Mouse (Mus musculus): ENCODE data around the gene Lrrc42. TPM values are rescaled to one million over a fixed set of nuclear protein-coding genes. Genes with fewer than 3 reads are reported as not detected.
A peak's percentile ranks its signal among the peaks of the same experiment; 100 is the strongest.

The Lrrc42 gene
- polyA plus RNA-seq (2012; rRNA removed) = 9.0 and 10.6 TPM in 2 replicates

DNA sequence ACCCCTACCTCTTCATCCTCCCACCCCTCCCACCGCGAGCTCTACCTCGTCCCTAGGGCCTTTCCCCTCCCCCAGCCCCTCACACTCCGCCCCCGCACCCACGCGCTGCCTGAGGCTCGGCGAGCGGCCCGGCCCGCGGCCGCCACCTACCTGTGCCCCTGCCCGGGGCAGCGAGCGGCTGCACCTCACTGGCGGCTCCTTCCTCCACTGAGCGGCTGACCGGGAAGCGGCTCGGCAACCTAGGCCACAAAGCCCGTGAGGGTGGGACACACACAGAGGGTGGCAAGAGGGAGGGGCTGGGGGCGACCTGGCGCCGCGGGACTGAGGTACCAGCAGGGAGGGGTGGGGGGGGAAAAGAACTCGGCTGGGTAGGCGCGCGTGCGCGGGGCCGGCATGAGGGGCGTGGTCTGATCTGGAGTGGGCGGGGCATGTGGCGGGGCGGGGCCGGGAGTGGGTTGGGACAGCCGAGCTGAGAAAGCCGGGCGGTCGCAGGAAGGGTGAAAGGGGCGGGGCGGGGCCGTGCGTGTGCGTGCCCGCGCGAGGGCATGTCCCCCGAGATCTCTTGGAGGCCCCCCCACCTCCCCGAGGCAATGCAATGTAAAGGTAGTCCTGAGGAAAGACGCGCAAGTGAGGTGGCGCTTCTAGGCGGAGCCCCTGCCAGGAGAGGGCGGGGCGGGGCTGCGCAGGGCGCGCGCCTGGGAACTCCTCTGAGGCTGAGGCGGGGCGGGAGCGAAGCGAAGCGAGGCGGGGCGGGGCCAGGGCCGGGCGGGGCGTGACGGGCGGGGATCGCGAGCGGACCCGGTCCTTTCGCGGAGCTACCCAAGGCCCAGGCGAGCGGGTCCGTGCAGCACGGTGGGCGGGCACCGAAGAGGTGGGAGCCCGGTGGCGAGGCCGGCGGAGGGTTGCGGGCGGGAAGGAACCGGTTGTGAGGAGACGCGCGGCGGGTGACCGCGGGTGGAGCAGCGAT, at the start of gene Lrrc42, which contains the start of gene Hspb11:
Lrrc42 (minus strand) TSS at position 408 of the 967 bp plus-strand sequence.
Hspb11 (plus strand) TSS at position 469 of the 967 bp plus-strand sequence.
- no peak for TF ChIP-seq CTCF (IDR thresholded peaks at IDR 0.05; ENCODE audit: insufficient read depth, low read length)
- no peak for TF ChIP-seq POLR2A (IDR thresholded peaks at IDR 0.05; ENCODE audit: borderline replicate concordance, extremely low read depth, low read depth, low read length)
- peaks cover 3% of the 10 kb centered on the region; the same call in 1 of the 2 replicates for H3K4me1 ChIP-seq (ENCODE audit: control insufficient read depth, insufficient read depth, low read length)
- WGBS = 1% methylated on average over 93 of the region's 101 CpGs
- peak; percentile 87 for DNase-seq
- peak within 1 kb of the TSS; percentile 83 for H3K4me3 ChIP-seq (replicated peaks; ENCODE audit: extremely low read depth, low read depth, low read length)

DNA sequence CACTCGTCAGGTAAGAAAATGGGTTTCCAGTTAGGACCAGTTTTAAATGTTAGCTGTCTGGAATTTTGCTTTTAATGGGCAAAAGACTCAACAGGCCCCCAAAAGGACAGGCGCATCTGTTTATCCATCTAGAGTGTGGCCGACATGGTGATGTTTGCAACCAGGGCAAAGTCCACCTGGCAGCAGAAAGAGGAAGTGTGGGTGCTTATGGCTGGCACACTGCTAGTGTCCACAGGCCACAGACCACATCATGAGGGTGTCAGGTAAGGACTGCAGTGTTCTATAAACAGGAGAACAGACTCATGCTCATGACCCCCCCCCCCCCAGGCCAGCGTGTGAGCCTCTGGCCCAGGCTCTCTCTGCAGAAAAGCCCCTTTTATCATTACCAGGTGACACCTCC, 49.5 kb upstream of the Lrrc42 start:
- H3K4me1 ChIP-seq (ENCODE audit: control insufficient read depth, insufficient read depth, low read length) = no peaks in the 10 kb centered on the region
- TF ChIP-seq POLR2A (IDR thresholded peaks at IDR 0.05; ENCODE audit: borderline replicate concordance, extremely low read depth, low read depth, low read length) (no peak), CTCF (IDR thresholded peaks at IDR 0.05; ENCODE audit: insufficient read depth, low read length) (no peak)
- H3K4me3 ChIP-seq (replicated peaks; ENCODE audit: extremely low read depth, low read depth, low read length) = no peak overlapping the region
- no peak for DNase-seq
- WGBS = 56% methylated on average over 4 of the region's 4 CpGs

DNA sequence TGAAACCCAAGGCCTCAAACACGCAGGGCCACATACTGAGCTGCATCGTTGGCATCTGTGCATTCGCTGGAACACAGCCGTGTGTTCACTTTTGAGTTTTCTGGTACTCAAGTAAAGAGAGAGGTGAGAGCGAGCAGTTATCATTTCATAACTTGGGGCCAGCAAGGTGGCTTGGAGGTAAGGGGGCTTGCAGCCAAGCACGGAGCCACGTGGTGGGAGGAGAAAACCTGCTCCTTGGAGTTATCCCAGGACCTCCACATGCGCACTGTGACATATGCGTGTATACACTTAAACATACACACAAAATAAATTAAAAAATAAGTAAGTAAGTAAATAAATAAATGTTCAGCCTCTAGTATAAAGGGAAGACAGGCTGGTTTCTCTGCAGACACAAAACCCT, 48.9 kb upstream of the Lrrc42 start:
- WGBS = 79% methylated on average over 9 of the region's 9 CpGs

DNA sequence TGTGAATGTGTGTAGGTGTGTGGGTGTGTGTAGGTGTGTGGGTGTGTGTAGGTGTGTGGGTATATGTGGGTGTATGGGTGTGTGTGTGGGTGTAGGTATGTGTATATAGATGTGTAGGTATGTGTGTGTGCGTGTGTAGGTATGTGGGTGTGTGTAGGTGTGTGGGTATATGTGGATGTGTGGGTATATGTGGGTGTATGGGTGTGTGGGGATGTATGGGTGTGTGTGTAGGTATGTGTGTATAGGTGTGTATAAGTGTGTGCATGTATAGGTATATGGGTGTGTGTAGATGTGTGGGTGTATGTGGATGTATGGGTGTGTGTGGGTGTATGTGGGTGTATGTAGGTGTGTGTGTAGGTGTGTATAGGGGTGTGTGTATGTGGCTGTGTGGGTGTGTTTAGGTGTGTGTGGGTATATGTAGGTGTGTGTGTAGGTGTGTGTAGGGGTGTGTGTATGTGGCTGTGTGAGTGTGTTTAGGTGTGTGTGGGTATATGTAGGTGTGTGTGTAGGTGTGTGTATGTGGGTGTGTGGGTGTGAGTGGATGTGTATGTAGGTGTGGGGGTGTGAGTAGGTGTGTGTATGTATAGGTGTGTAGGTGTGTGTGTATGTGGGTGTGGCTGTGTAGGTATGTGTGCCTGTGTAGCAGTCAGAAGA, 47.7 kb upstream of the Lrrc42 start:
- 97% methylated on average over 1 of the region's 1 CpGs for whole genome bisulfite sequencing
- H3K4me3 ChIP-seq (replicated peaks; ENCODE audit: extremely low read depth, low read depth, low read length) = no peak overlapping the region
- H3K4me1 ChIP-seq (ENCODE audit: control insufficient read depth, insufficient read depth, low read length) = no peaks in the 10 kb centered on the region
- no peak for TF ChIP-seq POLR2A (IDR thresholded peaks at IDR 0.05; ENCODE audit: borderline replicate concordance, extremely low read depth, low read depth, low read length)
- TF ChIP-seq CTCF (IDR thresholded peaks at IDR 0.05; ENCODE audit: insufficient read depth, low read length) = no peak
- no peak for DNase-seq

More for the DNA sequence above, 48.9 kb upstream of the Lrrc42 start:
- Histone ChIP-seq H3K4me3 (replicated peaks; ENCODE audit: extremely low read depth, low read depth, low read length) (no peak overlapping the region), H3K4me1 (ENCODE audit: control insufficient read depth, insufficient read depth, low read length) (no peaks in the 10 kb centered on the region)
- TF ChIP-seq POLR2A (IDR thresholded peaks at IDR 0.05; ENCODE audit: borderline replicate concordance, extremely low read depth, low read depth, low read length) = no peak
- no peak for TF ChIP-seq CTCF (IDR thresholded peaks at IDR 0.05; ENCODE audit: insufficient read depth, low read length)
- no peak for DNase-seq

DNA sequence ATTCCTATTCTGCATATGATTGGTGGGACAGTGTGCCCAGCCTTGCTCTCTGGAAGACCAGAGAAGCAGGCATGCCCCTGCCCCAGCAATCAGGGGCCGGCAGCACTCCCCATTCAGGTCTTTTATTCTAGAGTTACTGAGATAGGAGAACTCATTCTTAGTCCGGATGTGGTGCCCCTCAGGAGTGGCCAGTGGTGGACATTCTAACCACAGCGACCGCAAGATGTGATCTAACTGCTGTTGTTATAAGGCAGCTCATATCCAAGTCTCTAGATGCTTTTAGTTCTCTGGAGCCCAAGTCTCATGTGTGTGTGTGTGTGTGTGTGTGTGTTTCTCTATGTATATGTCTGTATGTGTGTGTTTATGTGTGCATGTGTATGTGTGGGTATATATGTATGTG, 47.0 kb upstream of the Lrrc42 start:
- no peak for DNase-seq
- WGBS = 86% methylated on average over 4 of the region's 4 CpGs
- Histone ChIP-seq H3K4me3 (replicated peaks; ENCODE audit: extremely low read depth, low read depth, low read length) (no peak overlapping the region), H3K4me1 (ENCODE audit: control insufficient read depth, insufficient read depth, low read length) (no peaks in the 10 kb centered on the region)
- TF ChIP-seq POLR2A (IDR thresholded peaks at IDR 0.05; ENCODE audit: borderline replicate concordance, extremely low read depth, low read depth, low read length) (no peak), CTCF (IDR thresholded peaks at IDR 0.05; ENCODE audit: insufficient read depth, low read length) (no peak)

DNA sequence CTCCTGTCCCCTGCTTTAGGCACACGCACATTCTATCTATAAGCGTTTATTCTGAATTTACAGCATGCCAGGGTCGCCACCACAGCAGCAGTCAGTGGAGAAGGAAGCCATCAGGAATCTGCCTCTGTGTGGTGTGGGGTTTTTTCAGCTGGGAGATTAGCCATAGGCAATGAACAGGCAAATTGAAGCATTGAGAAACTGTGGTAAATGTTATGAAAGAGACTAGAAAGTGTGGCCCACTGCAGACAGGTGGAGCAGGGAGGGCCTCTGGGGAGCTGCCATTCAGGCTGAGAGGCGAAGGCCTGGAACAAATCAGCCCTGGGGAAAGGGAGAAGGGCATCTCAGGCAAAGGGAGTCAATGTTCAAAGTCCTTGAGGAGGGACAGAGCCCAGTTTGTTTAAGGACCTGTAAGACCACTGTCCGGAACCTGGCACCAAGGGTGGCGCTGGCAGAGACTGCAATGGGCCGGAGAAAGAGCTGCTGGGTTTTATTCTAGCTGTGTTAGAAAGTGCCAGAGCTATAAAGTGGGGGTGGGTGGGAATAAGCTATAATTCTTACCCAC, 46.5 kb upstream of the Lrrc42 start:
- no peak overlapping the region for H3K4me3 ChIP-seq (replicated peaks; ENCODE audit: extremely low read depth, low read depth, low read length)
- TF ChIP-seq CTCF (IDR thresholded peaks at IDR 0.05; ENCODE audit: insufficient read depth, low read length) = no peak
- TF ChIP-seq POLR2A (IDR thresholded peaks at IDR 0.05; ENCODE audit: borderline replicate concordance, extremely low read depth, low read depth, low read length) = no peak
- DNase-seq = no peak
- H3K4me1 ChIP-seq (ENCODE audit: control insufficient read depth, insufficient read depth, low read length) = no peaks in the 10 kb centered on the region
- 86% methylated on average over 7 of the region's 7 CpGs for WGBS

DNA sequence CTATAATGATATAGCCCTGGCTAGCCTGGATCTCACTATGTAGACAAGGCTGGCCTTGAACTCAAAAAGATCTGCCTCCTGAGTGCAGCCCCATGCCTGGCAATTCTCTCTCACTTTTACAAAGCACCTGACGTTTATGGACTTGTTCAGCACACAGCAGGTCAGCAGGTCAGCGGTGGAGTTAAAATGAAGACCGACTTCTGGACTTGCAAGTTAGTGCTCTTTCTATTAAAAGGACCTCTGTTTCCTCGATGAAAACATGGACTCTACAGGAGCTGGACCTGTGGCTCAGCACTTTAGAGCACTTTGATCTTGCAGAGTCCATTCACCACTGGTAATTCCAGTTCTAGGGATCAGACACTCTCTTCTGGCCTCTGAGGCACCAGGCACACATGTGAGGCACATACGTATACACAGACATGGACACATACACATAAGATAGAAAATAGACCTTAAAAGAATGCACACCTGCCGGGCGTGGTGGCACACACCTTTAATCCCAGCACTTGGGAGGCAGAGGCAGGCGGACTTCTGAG, 44.8 kb upstream of the Lrrc42 start:
- no peak for TF ChIP-seq POLR2A (IDR thresholded peaks at IDR 0.05; ENCODE audit: borderline replicate concordance, extremely low read depth, low read depth, low read length)
- WGBS = 79% methylated on average over 8 of the region's 8 CpGs
- no peak for DNase-seq

DNA sequence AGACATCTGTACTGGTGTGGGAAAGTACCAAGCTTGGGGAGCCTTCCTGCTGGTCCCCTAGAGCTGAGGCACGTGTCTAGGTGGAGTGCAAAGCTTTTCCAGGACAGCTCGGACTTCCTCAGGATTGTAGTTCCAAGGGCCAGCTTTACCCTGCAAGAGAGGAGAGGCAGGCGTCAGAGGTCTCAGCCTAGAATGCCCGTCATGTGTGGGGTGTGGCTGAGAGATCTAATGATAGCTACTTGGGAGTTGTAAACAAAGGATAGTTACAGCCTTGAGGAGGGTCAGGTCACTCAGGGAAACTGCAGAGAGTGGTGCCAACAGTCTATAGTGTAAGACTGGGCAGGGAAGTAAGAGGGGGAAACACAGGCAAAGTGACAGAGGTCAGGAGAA, 38.9 kb upstream of the Lrrc42 start:
- 26% methylated on average over 4 of the region's 4 CpGs for WGBS

More for the DNA sequence above, 44.8 kb upstream of the Lrrc42 start:
- Histone ChIP-seq H3K4me1 (ENCODE audit: control insufficient read depth, insufficient read depth, low read length) (no peaks in the 10 kb centered on the region), H3K4me3 (replicated peaks; ENCODE audit: extremely low read depth, low read depth, low read length) (no peak overlapping the region)

More for the DNA sequence above, 38.9 kb upstream of the Lrrc42 start:
- no peak overlapping the region for H3K4me3 ChIP-seq (replicated peaks; ENCODE audit: extremely low read depth, low read depth, low read length)
- TF ChIP-seq POLR2A (IDR thresholded peaks at IDR 0.05; ENCODE audit: borderline replicate concordance, extremely low read depth, low read depth, low read length) (no peak), CTCF (IDR thresholded peaks at IDR 0.05; ENCODE audit: insufficient read depth, low read length) (no peak)
- no peak for DNase-seq
- H3K4me1 ChIP-seq (ENCODE audit: control insufficient read depth, insufficient read depth, low read length) = 0 out of 2 replicates have a peak, but pooled peaks cover 3% of the 10 kb centered on the region
